In genomic region chr15:77892420-77892819, GRCm38 (mm10) we compare ENCODE assay signal across 21 mouse cellular contexts. TPM values are rescaled to one million over a fixed set of nuclear protein-coding genes. Genes with fewer than 3 reads are reported as not detected.
DNase-seq lines count a peak whose midpoint lies in the region; ATAC-seq and TF ChIP-seq lines count a peak whose summit lies in the region.
"Had no signal": no experiment of that assay in that cellular context is flagged by ENCODE, and none has a peak within 500 bp of the region (broad histone marks: within the 10 kb centered on the region; RNA-seq: fewer than 3 reads in every experiment).

No protein-coding gene starts in this region.

- intact Hi-C loops in heart, adult 2 months (cut with DNase I), result no loop called here
- intact Hi-C loops in heart, postnatal 36 days (cut with DNase I), result no loop called here

- no peak overlapping the region for H3ac ChIP-seq in myocyte (ENCODE audit: control insufficient read depth, insufficient read length)

- H3K27ac ChIP-seq in heart, adult 2 months, result peak overlapping the region; percentile 36
- H3K27ac ChIP-seq in lung, embryonic 15.5 days, result peak overlapping the region; percentile 81
- H3K27ac ChIP-seq: forebrain, embryonic 15.5 days; liver, embryonic 14.5 days; macrophage; midbrain, embryonic 13.5 days had no signal

- H3K4me1 ChIP-seq in heart, adult 2 months (ENCODE audit: control insufficient read depth, insufficient read depth, low read length), result no peaks in the 10 kb centered on the region
- peaks cover 9% of the 10 kb centered on the region for H3K4me1 ChIP-seq in lung, adult 2 months (ENCODE audit: control insufficient read depth, insufficient read depth, low read length)
- peaks cover 30% of the 10 kb centered on the region for H3K4me1 ChIP-seq in lung, embryonic 15.5 days
- H3K4me1 ChIP-seq: forebrain, embryonic 15.5 days; midbrain, embryonic 13.5 days had no signal

- no peak for TF ChIP-seq POLR2A in heart, adult 2 months (IDR thresholded peaks at IDR 0.05; ENCODE audit: insufficient read depth, low read depth, low read length)
- TF ChIP-seq POLR2A in lung, adult 2 months (IDR thresholded peaks at IDR 0.05; ENCODE audit: borderline replicate concordance, extremely low read depth, low read depth, low read length), result no peak
- TF ChIP-seq POLR2A in myocyte (IDR thresholded peaks at IDR 0.05; ENCODE audit: insufficient read length, low read depth), result no peak

- WGBS in heart, adult 2 months, result 85% methylated on average over 10 of the region's 10 CpGs
- 68% methylated on average over 10 of the region's 10 CpGs for WGBS in lung, adult 2 months
- WGBS in lung, embryonic 15.5 days, result 60% methylated on average over 10 of the region's 10 CpGs

- H3K4me2 ChIP-seq in lung, embryonic 15.5 days, result no peak overlapping the region
- H3K4me2 ChIP-seq in myocyte (ENCODE audit: low read depth), result peak overlapping the region; percentile 41
- H3K4me2 ChIP-seq: forebrain, embryonic 15.5 days; heart, embryonic 11.5 days; midbrain, embryonic 13.5 days had no signal

- no peak for TF ChIP-seq CTCF in heart, adult 2 months (IDR thresholded peaks at IDR 0.05)
- peak; percentile 15; the same call in 1 of the 2 replicates for TF ChIP-seq CTCF in lung, adult 2 months (IDR thresholded peaks at IDR 0.05; ENCODE audit: insufficient read depth, low read length)

- no peak for ATAC-seq in lung, embryonic 15.5 days (ENCODE audit: borderline replicate concordance, extremely low read depth, low FRiP score, low TSS enrichment)
- ATAC-seq: CD4-positive, CD25-positive, alpha-beta regulatory T cell, adult 4 months; forebrain, embryonic 15.5 days; hindbrain, embryonic 16.5 days; midbrain, embryonic 13.5 days had no signal

- no peak overlapping the region for H3K4me3 ChIP-seq in heart, adult 2 months
- no peak overlapping the region for H3K4me3 ChIP-seq in lung, adult 2 months (replicated peaks; ENCODE audit: extremely low read depth, low read depth, low read length)
- H3K4me3 ChIP-seq in lung, embryonic 15.5 days, result no peak overlapping the region
- no peak overlapping the region for H3K4me3 ChIP-seq in myocyte
- H3K4me3 ChIP-seq: forebrain, embryonic 15.5 days; hindbrain, embryonic 10.5 days; midbrain, embryonic 13.5 days had no signal

- no peaks in the 10 kb centered on the region for H3K79me2 ChIP-seq in heart, adult 2 months (replicated peaks; ENCODE audit: control insufficient read depth, insufficient read depth, low read length)
- H3K79me2 ChIP-seq in myocyte (ENCODE audit: control insufficient read depth, insufficient read depth), result no peaks in the 10 kb centered on the region

- DNase-seq in heart, adult 2 months, result no peak
- DNase-seq in heart, postnatal 36 days, result no peak
- DNase-seq in lung, adult 2 months, result no peak
- no peak for DNase-seq in lung, postnatal 10 days
- DNase-seq in frontal cortex, postnatal 10 days (ENCODE audit: low spot score in 2 of 2), result no peak
- DNase-seq: adrenal gland, postnatal 36 days; cerebellum, adult 8-10 months; cerebellum, postnatal 36 days; liver; right cerebral cortex, postnatal 25 days; thymus, postnatal 14 days had no signal

- H3K9ac ChIP-seq in heart, adult 2 months (ENCODE audit: low read depth, low read length), result no peak overlapping the region
- no peak overlapping the region for H3K9ac ChIP-seq in lung, embryonic 15.5 days
- H3K9ac ChIP-seq: forebrain, embryonic 15.5 days; liver, embryonic 14.5 days; midbrain, embryonic 13.5 days had no signal

- no peaks in the 10 kb centered on the region for H3K36me3 ChIP-seq in heart, adult 2 months (ENCODE audit: control insufficient read depth, insufficient read depth, low read length)
- no peaks in the 10 kb centered on the region for H3K36me3 ChIP-seq in lung, embryonic 15.5 days
- no peaks in the 10 kb centered on the region for H3K36me3 ChIP-seq in myocyte (ENCODE audit: control insufficient read depth, insufficient read depth)
- H3K36me3 ChIP-seq: forebrain, embryonic 15.5 days; hindbrain, embryonic 10.5 days; midbrain, embryonic 13.5 days had no signal

- no peaks in the 10 kb centered on the region for H3K27me3 ChIP-seq in heart, adult 2 months (ENCODE audit: control insufficient read depth, insufficient read depth, low read length)
- no peaks in the 10 kb centered on the region for H3K27me3 ChIP-seq in lung, embryonic 15.5 days
- H3K27me3 ChIP-seq in myocyte (ENCODE audit: control insufficient read depth, insufficient read depth, insufficient read length), result no peaks in the 10 kb centered on the region
- H3K27me3 ChIP-seq: forebrain, embryonic 15.5 days; midbrain, embryonic 13.5 days had no signal

- no peak for TF ChIP-seq EP300 in heart, adult 2 months (IDR thresholded peaks at IDR 0.05; ENCODE audit: insufficient read depth, low read depth, low read length)

- no peaks in the 10 kb centered on the region for H3K9me3 ChIP-seq in lung, embryonic 15.5 days
- H3K9me3 ChIP-seq: forebrain, embryonic 15.5 days; hindbrain, embryonic 10.5 days; midbrain, embryonic 13.5 days had no signal

TF ChIP-seq in myocyte, 11 proteins besides CTCF, POLR2A, EP300 and RAD21:
- TF ChIP-seq MYOD1 (IDR thresholded peaks at IDR 0.05; ENCODE audit: control insufficient read depth in 1 of 3, insufficient read length in 2 of 3, low read depth in 2 of 3) (no peak), SRF (IDR thresholded peaks at IDR 0.05; ENCODE audit: control insufficient read depth, insufficient read length, low read depth) (no peak), MYOG (IDR thresholded peaks at IDR 0.05; ENCODE audit: control insufficient read depth in 1 of 3, insufficient read depth in 1 of 3, insufficient read length in 2 of 3, low read depth in 2 of 3) (no peak), CEBPB (IDR thresholded peaks at IDR 0.05; ENCODE audit: insufficient read depth, poor library complexity, severe bottlenecking) (no peak), TCF3 (IDR thresholded peaks at IDR 0.05; ENCODE audit: insufficient read length, low read depth) (no peak), USF1 (IDR thresholded peaks at IDR 0.05; ENCODE audit: low read depth) (no peak), E2F4 (IDR thresholded peaks at IDR 0.05; ENCODE audit: insufficient read depth) (no peak), REST (IDR thresholded peaks at IDR 0.05; ENCODE audit: insufficient read depth, insufficient read length) (no peak), MAX (IDR thresholded peaks at IDR 0.05; ENCODE audit: low read depth) (no peak)

RNA-seq across cellular contexts. Expression of gene Txn2, which starts 36.4 kb away (rescaled TPM):
- total RNA-seq in heart, adult 2 months (2021), result 100 to 1,000 TPM; 260 to 299 TPM
- polyA plus RNA-seq in heart, adult 2 months (2012; rRNA removed), result 403 and 411 TPM in 2 replicates
- total RNA-seq in heart, postnatal 36 days (2021), result 100 to 1,000 TPM; 276 to 279 TPM
- 138 and 165 TPM in 2 replicates for polyA plus RNA-seq in lung, adult 2 months (2012; rRNA removed)
- 207 and 211 TPM in 2 replicates for polyA plus RNA-seq in lung, embryonic 15.5 days (2015; fragmentation: Nextera tagmentation; extraction: Ambion mirVana)
- 383 TPM for polyA plus RNA-seq in myocyte (2012; fragmentation: generic; extraction: Trizol)

RNA-seq across cellular contexts. Expression of gene Myh9, which starts 50.4 kb away (rescaled TPM):
- 100 to 1,000 TPM in 1 of 2 experiments, 10 to 100 TPM in 1; 88.3 to 111 TPM for total RNA-seq in heart, adult 2 months (2021)
- 30.4 and 46.8 TPM in 2 replicates for polyA plus RNA-seq in heart, adult 2 months (2012; rRNA removed)
- 100 to 1,000 TPM; 105 to 110 TPM for total RNA-seq in heart, postnatal 36 days (2021)
- 133 and 162 TPM in 2 replicates for polyA plus RNA-seq in lung, adult 2 months (2012; rRNA removed)
- 62.5 and 67.7 TPM in 2 replicates for polyA plus RNA-seq in lung, embryonic 15.5 days (2015; fragmentation: Nextera tagmentation; extraction: Ambion mirVana)
- polyA plus RNA-seq in myocyte (2012; fragmentation: generic; extraction: Trizol), result 466 TPM
